Mouse (Mus musculus) myocyte (in vitro differentiated cells): ENCODE results near the gene Nfkbib.

ENCODE experiments used
- E2F4 ChIP-seq: IDR thresholded peaks from one replicate; pipeline ENCODE4 v1.6.1; 2011; ENCODE audit warnings: mild to moderate bottlenecking, control low read depth, moderate library complexity; ENCODE audit not compliant: insufficient read depth
- MAX ChIP-seq: IDR thresholded peaks from one replicate; pipeline ENCODE4 v1.6.1; 2011; ENCODE audit warnings: low read depth, mild to moderate bottlenecking, control low read depth
- POLR2A ChIP-seq: IDR thresholded peaks from one replicate; pipeline ENCODE4 v1.6.1; 2011; ENCODE audit warnings: low read depth, mild to moderate bottlenecking, control low read depth, moderate library complexity; ENCODE audit not compliant: insufficient read length
- POLR2AphosphoS2 ChIP-seq: IDR thresholded peaks from one replicate; pipeline ENCODE4 v1.6.1; 2011; ENCODE audit warnings: low read depth, control low read depth; ENCODE audit not compliant: insufficient read length

DNA sequence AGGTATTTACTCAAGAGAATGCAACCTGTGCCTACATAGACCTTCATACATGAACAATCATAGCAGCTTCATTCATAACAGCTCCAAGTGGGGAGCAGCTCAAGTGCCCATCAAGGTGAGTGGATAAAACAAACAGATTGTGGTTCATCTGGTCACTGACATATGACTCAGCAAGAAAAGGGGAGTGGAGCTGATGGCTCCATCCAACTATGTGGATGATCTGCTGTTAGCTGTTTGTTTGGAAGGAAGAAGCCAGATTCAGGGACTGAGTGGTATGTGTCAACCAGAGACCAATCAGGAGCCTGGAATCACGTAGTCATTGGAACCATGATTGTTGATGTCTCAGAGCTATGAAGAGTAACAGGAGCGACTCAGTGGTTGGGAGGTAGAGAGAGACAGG is 42.7 kb downstream of the Nfkbib start:
- TF ChIP-seq POLR2A (no peak), POLR2AphosphoS2 (no peak), MAX (no peak), E2F4 (no peak)
